Mouse (Mus musculus): ENCODE measurements around the gene Nkx6-2. TPM values are rescaled to one million over a fixed set of nuclear protein-coding genes. Genes with fewer than 3 reads are reported as not detected.

Gene Nkx6-2
- polyA plus RNA-seq, 1 experiment from 2014 or later = 0.08 TPM

GRCm38 (mm10) chr7:139537831-139538230, 44.8 kb downstream of the Nkx6-2 start:
- Histone ChIP-seq H3K4me3 (no peak overlapping the region), H3K4me1 (no peaks in the 10 kb centered on the region), H3K27ac (no peak overlapping the region), H3K9ac (no peak overlapping the region), H3K36me3 (peaks cover 29% of the 10 kb centered on the region), H3K4me2 (replicated peaks) (no peak overlapping the region), H3K9me3 (no peaks in the 10 kb centered on the region), H3K27me3 (no peaks in the 10 kb centered on the region)
- 95% methylated on average over 9 of the region's 9 CpGs for WGBS
- no peak for ATAC-seq (ENCODE audit: low FRiP score, low read depth)

- H3K27me3 ChIP-seq = no peaks in the 10 kb centered on the region
- H3K27ac ChIP-seq = no peak overlapping the region
- no peaks in the 10 kb centered on the region for H3K9me3 ChIP-seq
- ATAC-seq (ENCODE audit: low FRiP score, low read depth) = no peak
- H3K9ac ChIP-seq = no peak overlapping the region
- no peak overlapping the region for H3K4me3 ChIP-seq
- peaks cover 29% of the 10 kb centered on the region for H3K36me3 ChIP-seq
- H3K4me1 ChIP-seq = no peaks in the 10 kb centered on the region
- WGBS = 91% methylated on average over 2 of the region's 2 CpGs
- no peak overlapping the region for H3K4me2 ChIP-seq (replicated peaks)
Observed at GRCm38 (mm10) chr7:139536831-139537230, 45.8 kb downstream of the Nkx6-2 start.

GRCm38 (mm10) chr7:139536331-139536730, 46.3 kb downstream of the Nkx6-2 start:
- no peaks in the 10 kb centered on the region for H3K9me3 ChIP-seq
- no peak for ATAC-seq (ENCODE audit: low FRiP score, low read depth)
- H3K27ac ChIP-seq = no peak overlapping the region
- no peaks in the 10 kb centered on the region for H3K4me1 ChIP-seq
- WGBS = 62% methylated on average over 5 of the region's 5 CpGs
- H3K36me3 ChIP-seq = peaks cover 32% of the 10 kb centered on the region
- no peak overlapping the region for H3K9ac ChIP-seq
- no peaks in the 10 kb centered on the region for H3K27me3 ChIP-seq
- no peak overlapping the region for H3K4me3 ChIP-seq
- no peak overlapping the region for H3K4me2 ChIP-seq (replicated peaks)

- H3K36me3 ChIP-seq = peaks cover 33% of the 10 kb centered on the region
- H3K27me3 ChIP-seq = no peaks in the 10 kb centered on the region
- H3K9ac ChIP-seq = no peak overlapping the region
- no peak overlapping the region for H3K27ac ChIP-seq
- H3K4me3 ChIP-seq = no peak overlapping the region
- ATAC-seq (ENCODE audit: low FRiP score, low read depth) = no peak
- H3K9me3 ChIP-seq = no peaks in the 10 kb centered on the region
- no peaks in the 10 kb centered on the region for H3K4me1 ChIP-seq
- H3K4me2 ChIP-seq (replicated peaks) = no peak overlapping the region
- 76% methylated on average over 4 of the region's 4 CpGs for WGBS
Observed at GRCm38 (mm10) chr7:139531428-139531801, 51.2 kb downstream of the Nkx6-2 start.

GRCm38 (mm10) chr7:139530591-139531427, 51.8 kb downstream of the Nkx6-2 start:
- H3K27ac ChIP-seq = no peak overlapping the region
- H3K36me3 ChIP-seq = peaks cover 35% of the 10 kb centered on the region
- no peak overlapping the region for H3K4me2 ChIP-seq (replicated peaks)
- no peaks in the 10 kb centered on the region for H3K9me3 ChIP-seq
- no peaks in the 10 kb centered on the region for H3K4me1 ChIP-seq
- no peak overlapping the region for H3K4me3 ChIP-seq
- WGBS = 37% methylated on average over 16 of the region's 16 CpGs
- H3K27me3 ChIP-seq = no peaks in the 10 kb centered on the region
- no peak for ATAC-seq (ENCODE audit: low FRiP score, low read depth)
- H3K9ac ChIP-seq = no peak overlapping the region

Other genes starting within 250 kb of the Nkx6-2 start
- gene Inpp5a, start 193.7 kb downstream of the Nkx6-2 start, polyA plus RNA-seq (2015; fragmentation: Nextera tagmentation; extraction: Ambion mirVana) = 22.9 and 25.2 TPM in 2 replicates
- gene Cfap46, start 101.0 kb upstream of the Nkx6-2 start, polyA plus RNA-seq (2015; fragmentation: Nextera tagmentation; extraction: Ambion mirVana) = 0.26 and 0.29 TPM in 2 replicates

All from limb, embryonic 13.5 days (tissue).